Mouse (Mus musculus): Measurements from ENCODE around the gene Stk11ip. TPM values are rescaled to one million over a fixed set of nuclear protein-coding genes. Genes with fewer than 3 reads are reported as not detected.

Stk11ip gene
- total RNA-seq, 2 experiments from 2014 or later, result 25.6 to 27.4 TPM

DNA sequence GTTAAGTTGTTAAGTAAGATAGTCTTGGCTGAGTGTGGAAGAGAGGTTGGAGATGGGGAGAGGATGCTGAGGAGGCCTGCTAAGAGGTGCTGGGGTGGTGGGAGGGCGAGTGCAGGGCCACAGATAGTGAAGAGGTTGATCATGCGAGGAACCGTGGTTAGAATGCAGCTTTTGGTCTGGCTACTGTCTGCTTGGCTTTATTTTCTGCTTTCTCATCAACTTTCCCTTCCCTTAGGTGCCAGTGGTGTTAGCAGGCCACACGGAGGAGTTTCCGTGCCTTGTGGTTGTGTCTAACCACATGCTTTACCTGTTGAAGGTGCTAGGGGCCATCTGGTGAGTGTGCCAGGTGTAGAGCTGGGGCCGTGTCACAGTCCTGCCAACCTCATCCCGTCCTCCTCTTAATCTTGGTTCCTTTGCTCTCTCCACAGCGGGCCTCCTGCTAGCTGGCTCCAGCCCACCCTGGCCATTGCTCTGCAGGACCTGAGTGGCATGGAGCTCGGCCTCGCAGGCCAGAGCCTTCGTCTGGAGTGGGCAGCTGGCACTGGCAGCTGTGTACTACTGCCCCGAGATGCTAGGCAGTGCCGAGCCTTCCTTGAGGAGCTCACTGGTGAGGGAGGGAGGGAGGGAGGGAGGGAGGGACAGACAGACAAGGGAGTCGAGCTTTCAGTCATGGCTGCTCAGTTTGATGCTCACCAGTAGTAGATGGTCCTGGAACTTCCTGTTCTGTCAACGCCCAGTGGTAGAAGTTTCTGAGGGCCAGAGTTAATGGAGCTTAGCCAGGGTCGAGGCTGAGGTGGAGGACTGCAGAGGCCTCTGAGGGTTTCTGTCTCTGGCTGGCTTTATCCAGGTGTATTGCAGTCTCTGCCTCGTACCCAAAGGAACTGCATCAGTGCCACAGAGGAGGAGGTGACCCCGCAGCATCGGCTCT is 12.3 kb downstream of the Stk11ip start:
- no peak for TF ChIP-seq CTCF (conservative IDR thresholded peaks at IDR 0.05)
- DNase-seq (ENCODE audit: low spot score in 2 of 2), result no peak
- Histone ChIP-seq H3K27ac (no peak overlapping the region), H3K4me3 (no peak overlapping the region)

DNA sequence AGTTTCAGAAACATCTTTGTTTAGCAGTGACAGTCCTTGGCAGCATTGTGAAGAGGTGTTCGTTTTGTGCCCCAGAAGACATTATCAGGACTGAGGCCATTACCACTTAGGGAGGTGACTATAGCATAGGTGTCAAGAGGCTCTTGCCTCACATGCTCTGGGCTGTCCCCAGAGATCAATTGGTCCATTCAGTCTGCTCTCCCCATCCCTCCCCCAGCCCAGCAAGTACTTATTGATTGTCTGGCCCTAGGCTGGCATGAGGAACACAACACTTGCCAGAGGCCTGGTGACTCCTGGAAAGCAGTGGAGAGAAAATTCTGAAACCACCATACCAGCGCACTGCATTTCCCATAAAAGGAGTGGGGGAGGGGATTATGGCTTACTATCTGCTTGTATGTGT is 16.3 kb downstream of the Stk11ip start:
- Histone ChIP-seq H3K4me3 (no peak overlapping the region), H3K27ac (no peak overlapping the region)
- no peak for TF ChIP-seq CTCF (conservative IDR thresholded peaks at IDR 0.05)
- no peak for DNase-seq (ENCODE audit: low spot score in 2 of 2)

- Histone ChIP-seq H3K4me3 (no peak overlapping the region), H3K27ac (no peak overlapping the region; the same call in 1 of the 2 replicates)
- no peak for TF ChIP-seq CTCF (conservative IDR thresholded peaks at IDR 0.05)
- no peak for DNase-seq (ENCODE audit: low spot score in 2 of 2)
Observed at GRCm38 (mm10) chr1:75538597-75539190, 17.4 kb downstream of the Stk11ip start.

GRCm38 (mm10) chr1:75541496-75541895 is 20.2 kb downstream of the Stk11ip start:
- H3K4me3 ChIP-seq, result no peak overlapping the region
- H3K27ac ChIP-seq, result no peak overlapping the region
- no peak for TF ChIP-seq CTCF (conservative IDR thresholded peaks at IDR 0.05)
- DNase-seq (ENCODE audit: low spot score in 2 of 2), result no peak

DNA sequence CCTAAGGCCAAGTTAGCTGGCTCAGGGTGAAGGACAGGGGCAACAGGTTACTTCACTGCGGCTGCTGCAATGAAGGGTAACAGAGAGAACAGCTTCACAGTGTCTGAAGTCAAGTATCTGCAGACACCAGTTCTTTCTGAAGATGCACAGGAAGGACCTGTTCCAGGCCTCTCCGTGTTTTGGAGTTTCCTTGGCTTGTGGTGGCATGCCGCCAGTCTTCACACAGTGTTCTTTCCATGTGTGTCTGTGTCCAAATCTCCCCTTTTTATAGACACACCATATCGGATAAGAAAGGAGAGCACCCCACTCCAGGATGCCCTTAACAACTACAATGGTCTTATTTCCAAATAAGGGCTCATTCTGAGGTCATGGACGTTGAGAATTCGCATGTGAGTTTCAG is 23.0 kb downstream of the Stk11ip start:
- TF ChIP-seq CTCF (conservative IDR thresholded peaks at IDR 0.05), result no peak
- H3K27ac ChIP-seq, result no peak overlapping the region
- H3K4me3 ChIP-seq, result no peak overlapping the region
- no peak for DNase-seq (ENCODE audit: low spot score in 2 of 2)

DNA sequence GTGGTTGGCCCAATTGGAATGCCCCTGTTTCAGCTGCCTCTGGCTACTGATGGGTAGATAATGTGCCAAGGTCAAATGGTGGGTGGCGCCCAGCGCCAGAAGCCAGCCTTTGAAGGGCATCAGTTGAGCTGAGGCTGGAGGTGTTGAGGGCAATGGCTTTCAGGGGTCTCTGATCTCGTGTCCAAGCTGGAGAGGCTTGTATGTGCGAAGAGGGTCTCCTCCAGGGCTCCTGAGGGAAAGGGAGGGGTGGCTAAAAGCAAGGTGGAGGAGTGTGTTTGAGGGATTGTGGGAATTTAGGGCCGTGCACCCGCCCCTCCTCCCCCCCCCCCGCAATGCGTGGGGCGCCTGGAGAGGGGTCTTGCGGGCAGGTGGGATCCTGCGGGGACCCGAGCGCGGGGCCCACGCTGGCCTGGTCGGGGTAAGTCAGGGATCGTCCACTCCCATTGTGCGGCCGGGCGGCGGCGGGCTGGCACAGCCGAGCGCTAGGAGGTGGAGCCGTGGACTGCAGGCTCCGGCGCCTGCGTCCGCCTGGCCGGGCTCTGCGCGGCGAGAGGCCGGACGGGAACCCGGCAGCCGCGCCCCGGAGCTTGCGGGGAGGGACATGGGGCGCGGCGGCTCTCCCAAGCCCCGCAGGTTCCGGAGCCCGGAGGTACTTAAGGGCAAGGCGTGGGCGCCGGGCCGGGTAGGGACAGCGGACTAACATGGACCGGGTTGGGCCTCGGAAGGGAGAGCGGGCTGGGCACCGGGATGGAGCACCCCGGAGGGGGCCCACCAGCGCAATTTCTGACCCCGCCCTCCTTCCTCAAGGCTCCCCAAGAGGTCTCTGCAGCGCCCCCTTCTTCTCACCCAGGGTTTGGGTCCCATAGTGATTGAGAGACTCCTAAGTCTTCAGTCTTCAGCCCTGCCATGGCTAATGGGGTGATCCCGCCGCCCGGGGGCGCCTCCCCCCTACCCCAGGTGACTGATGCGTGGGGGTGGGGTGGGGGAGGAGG is 24.9 kb downstream of the Stk11ip start, which contains the start of gene Slc4a3:
Gene Slc4a3 (plus strand): TSS at position 302 of the 992 bp plus-strand sequence.
- DNase-seq (ENCODE audit: low spot score in 2 of 2), result peak; percentile 47 to 51
- H3K4me3 ChIP-seq, result peak within 1 kb of the TSS; percentile 66
- peak within 1 kb of the TSS; percentile 97 for H3K27ac ChIP-seq
- peak; percentile 63 for TF ChIP-seq CTCF (conservative IDR thresholded peaks at IDR 0.05)

GRCm38 (mm10) chr1:75547351-75547750 is 26.0 kb downstream of the Stk11ip start:
- no peak for TF ChIP-seq CTCF (conservative IDR thresholded peaks at IDR 0.05)
- H3K27ac ChIP-seq, result peak overlapping the region; percentile 97; the same call in 1 of the 2 replicates

GRCm38 (mm10) chr1:75548083-75548482 is 26.8 kb downstream of the Stk11ip start:
- no peak overlapping the region for H3K4me3 ChIP-seq
- DNase-seq (ENCODE audit: low spot score in 2 of 2), result no peak
- no peak for TF ChIP-seq CTCF (conservative IDR thresholded peaks at IDR 0.05)
- no peak overlapping the region for H3K27ac ChIP-seq

More at GRCm38 (mm10) chr1:75547351-75547750, 26.0 kb downstream of the Stk11ip start:
- H3K4me3 ChIP-seq, result peak overlapping the region; percentile 66
- no peak for DNase-seq (ENCODE audit: low spot score in 2 of 2)

- TF ChIP-seq CTCF (conservative IDR thresholded peaks at IDR 0.05), result no peak
- no peak overlapping the region for H3K27ac ChIP-seq
Observed at GRCm38 (mm10) chr1:75548871-75549270, 27.5 kb downstream of the Stk11ip start.

GRCm38 (mm10) chr1:75549289-75550279 is 28.3 kb downstream of the Stk11ip start:
- DNase-seq (ENCODE audit: low spot score in 2 of 2), result no peak
- no peak for TF ChIP-seq CTCF (conservative IDR thresholded peaks at IDR 0.05)
- Histone ChIP-seq H3K27ac (no peak overlapping the region), H3K4me3 (no peak overlapping the region)

More at GRCm38 (mm10) chr1:75548871-75549270, 27.5 kb downstream of the Stk11ip start:
- no peak for DNase-seq (ENCODE audit: low spot score in 2 of 2)
- no peak overlapping the region for H3K4me3 ChIP-seq

DNA sequence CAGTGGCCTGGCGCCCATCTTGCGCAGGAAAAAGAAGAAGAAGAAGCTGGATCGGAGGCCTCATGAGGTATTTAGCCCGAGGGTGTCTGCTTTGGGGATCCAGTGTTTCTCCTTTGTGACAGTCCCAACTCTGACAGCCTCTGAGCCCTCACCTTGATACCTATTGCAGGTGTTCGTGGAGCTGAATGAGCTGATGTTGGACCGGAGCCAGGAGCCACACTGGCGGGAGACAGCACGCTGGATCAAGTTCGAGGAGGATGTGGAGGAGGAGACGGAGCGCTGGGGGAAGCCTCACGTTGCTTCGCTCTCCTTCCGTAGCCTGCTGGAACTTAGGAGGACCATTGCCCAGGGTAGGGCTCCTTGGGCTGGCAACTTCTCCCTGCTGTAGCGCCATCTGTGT is 29.3 kb downstream of the Stk11ip start:
- no peak for DNase-seq (ENCODE audit: low spot score in 2 of 2)
- TF ChIP-seq CTCF (conservative IDR thresholded peaks at IDR 0.05), result no peak
- no peak overlapping the region for H3K4me3 ChIP-seq
- no peak overlapping the region for H3K27ac ChIP-seq

Data from layer of hippocampus, adult 2 months (tissue).